Mouse (Mus musculus) NIH3T3 (cell line): ENCODE results near the gene Syngr2.
"Not testable (repeated sequence)": the region's sequence is repeated elsewhere in the genome, so short reads cannot be mapped to it uniquely, and the experiment has no call there.

ENCODE experiments used
- DNase-seq: peaks from one replicate; pipeline ENCODE4 v3.0.0-alpha.2; 2012; ENCODE audit warnings: low read depth

Syngr2 gene

DNA sequence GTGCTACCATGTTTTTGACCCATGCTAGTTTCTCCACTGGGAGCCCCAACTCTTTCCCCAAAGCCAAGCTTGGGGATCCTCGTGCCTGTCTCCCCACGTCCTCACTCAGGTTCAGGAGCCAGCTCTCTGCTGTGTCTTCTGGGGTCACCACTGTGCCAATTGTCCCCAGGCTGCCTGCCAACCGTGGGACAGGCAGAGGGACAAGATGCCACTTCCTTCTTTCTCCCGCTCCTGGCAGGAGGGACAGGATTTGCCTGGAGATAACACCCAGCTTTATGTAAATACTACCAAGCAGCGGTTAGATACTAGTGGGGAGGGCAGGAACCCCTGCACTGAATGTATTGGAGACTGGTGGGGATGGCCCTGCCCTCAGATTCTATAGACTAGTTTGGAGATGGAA, 4.4 kb downstream of the Syngr2 start:
- no peak for DNase-seq

DNA sequence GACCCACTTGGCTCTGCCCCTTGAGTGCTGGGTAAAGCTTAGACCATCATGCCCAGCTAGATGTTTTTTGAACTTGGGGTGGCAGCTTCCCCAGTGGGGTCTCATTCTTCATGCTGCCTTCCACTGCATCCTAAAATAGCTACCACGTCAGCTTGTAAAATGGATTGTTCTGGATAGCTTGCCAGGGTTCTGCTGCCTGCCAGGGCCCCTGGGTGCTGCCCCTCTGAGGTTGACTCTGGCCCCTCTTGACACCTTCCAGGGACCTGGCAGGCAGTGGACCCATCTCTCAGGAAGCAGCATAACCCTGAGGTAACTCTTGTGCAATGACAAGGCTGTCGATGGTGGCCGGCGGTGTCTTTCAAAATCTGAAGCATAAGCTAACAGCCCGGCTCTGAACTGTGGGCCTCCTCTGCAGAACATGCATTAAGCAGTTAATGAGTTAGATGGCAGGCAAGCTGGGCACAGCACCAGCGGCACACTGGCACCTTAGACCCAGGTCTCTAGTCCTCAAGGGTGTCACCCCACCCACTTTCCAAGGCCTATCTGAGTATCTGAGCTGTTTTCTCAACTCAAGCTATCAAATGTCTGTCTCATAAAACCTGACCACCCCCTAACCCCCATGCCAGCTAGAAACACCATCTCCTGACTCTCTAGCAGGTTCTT, 5.4 kb downstream of the Syngr2 start:
- no peak for DNase-seq

DNA sequence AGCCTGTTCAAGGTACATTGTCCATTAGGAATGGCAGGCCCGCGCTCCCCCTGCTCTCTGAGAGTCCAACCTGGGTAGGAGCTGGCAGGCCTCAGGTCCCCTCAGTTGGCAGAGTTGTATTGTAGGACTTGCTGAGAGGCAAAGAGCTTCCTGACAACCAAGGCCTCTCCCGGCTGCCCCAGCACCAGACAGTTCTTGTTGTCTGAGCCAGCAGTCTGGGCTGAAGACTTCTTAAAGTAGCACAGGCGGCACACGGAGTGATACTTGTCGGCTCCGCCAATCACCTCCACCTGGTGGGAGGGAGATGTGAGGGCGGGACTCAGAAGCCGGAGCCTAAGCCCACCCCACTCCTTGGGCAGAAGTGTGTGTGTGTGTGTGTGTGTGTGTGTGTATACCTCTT, 6.4 kb downstream of the Syngr2 start:
- not testable (repeated sequence) for DNase-seq

DNA sequence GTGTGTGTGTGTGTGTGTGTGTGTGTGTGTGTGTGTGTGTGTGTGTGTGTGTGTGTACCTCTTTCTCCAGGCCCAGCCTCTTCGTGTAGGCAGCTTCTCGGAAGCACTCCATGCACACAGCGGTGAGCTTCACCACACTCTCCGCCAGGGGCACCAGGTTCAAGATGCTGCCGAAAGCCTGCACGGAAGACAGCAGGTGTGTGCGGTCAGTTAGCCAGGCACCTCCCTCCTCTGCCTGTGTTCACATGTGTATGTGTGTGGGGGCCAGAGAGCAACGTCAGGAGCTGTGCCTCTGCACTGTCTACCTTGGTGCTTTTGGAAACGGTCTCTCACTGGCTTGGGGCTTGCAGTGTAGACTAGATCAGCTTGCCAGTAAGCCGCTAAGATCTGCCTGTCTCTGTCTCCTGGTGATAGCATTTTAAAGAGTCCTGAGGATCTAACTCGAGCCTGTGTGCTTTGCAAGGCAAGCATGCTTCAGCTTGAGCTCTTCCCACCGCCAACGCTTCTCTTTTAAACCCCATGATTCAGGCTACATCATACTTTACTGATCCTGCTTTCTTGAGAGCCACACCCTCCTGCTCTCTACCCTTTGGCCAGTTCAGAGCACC, 7.0 kb downstream of the Syngr2 start:
- no peak for DNase-seq

DNA sequence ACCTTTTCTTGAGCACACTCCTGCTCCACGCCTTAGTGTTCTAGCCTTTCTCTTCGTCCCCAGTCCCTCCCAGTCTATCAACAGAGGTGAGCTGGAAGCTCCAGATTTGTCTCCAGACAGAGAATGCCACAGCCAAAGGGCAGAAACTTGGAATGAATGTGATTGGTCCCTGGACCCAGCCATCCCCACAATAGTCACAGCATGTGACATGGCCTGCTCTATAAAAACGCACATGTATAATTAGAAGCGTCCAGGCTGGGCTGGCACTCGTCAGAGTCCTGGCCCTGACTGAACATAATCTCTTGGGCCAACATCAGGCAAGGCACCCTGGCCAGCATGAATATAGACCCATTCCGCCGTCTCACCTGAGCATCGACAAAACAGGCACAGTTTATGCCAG, 9.6 kb downstream of the Syngr2 start:
- no peak for DNase-seq

DNA sequence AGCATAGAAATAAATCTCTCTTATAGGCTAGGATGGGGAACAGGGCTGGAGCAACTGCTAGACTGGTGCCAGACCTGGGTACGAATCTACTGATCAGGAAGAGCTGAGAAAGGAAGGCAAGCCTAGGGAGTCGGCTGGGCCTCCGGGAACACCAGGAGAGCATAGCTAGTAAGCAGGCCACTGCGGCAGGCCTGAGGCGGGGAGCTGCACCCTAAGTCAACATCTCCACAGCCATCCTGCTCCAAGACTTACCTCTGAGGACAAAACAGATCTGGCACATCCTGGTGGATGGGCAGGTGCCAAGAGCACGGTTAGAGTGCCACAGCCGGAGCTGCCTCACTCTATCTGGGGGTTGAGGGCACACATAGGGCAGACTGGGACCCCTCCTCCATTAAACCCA, 10.7 kb downstream of the Syngr2 start:
- no peak for DNase-seq

DNA sequence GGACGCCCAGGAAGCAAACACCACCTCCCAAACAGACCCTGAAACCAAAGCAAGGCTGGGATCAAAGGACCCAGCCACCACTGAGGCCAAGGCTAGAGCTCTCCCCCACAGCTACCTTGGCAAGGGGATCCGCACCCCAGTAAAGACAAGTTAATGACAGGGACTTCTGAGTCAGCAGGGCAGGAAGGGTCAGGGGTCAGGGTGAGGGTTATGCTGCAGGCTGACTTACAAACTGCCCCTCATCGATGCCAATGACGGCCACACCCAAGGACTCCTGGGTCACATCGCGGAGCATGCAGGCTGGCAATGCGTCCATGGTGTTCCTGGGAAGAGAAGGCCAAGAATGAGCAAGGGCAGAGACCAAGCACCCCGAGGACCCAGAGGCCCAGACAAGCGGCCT, 12.4 kb downstream of the Syngr2 start:
- DNase-seq = no peak

DNA sequence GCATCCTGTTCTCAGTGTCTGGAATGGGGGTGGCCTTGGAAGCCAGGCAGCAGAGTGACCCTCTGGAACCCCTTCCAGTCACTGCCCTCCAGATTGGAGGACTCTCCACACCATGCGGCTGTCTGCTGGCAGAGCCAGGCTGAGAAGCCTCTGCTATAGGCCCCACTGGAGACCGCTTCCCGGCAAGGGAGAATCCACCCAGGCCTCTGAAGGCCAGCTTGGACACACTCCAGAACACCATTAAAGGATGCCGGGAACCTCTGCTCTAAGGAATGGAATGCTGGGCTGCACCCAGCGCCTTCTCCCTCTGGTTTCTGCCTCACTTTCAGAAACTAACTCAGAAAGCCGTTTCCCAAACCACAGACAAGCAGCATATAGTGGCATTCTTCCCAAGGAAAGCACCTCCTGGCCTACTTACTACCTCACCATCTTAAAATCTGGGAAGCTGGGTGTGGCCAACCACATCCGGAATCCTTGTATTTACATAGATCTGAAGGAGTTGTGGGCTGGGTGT, 13.3 kb downstream of the Syngr2 start:
- DNase-seq = peak; percentile 95

DNA sequence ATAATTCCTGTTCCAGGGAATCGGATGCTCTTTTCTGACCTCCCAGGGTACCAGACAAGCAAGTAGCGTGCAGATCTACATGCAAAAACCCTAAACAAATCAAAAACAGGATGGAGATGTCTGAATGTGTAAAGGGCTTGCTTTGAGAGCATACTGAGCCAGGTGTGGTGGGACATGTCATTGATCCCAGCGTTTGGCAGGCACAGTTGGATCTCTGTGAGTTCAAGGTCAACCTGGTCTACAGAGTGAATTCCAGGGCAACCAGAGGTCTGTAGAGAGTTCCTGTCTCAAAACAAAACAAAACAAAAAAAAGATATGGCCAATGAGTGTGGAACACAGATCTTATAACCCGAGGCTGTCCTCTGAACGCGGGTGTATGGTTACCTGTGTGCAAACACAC, 13.9 kb downstream of the Syngr2 start:
- DNase-seq = no peak

DNA sequence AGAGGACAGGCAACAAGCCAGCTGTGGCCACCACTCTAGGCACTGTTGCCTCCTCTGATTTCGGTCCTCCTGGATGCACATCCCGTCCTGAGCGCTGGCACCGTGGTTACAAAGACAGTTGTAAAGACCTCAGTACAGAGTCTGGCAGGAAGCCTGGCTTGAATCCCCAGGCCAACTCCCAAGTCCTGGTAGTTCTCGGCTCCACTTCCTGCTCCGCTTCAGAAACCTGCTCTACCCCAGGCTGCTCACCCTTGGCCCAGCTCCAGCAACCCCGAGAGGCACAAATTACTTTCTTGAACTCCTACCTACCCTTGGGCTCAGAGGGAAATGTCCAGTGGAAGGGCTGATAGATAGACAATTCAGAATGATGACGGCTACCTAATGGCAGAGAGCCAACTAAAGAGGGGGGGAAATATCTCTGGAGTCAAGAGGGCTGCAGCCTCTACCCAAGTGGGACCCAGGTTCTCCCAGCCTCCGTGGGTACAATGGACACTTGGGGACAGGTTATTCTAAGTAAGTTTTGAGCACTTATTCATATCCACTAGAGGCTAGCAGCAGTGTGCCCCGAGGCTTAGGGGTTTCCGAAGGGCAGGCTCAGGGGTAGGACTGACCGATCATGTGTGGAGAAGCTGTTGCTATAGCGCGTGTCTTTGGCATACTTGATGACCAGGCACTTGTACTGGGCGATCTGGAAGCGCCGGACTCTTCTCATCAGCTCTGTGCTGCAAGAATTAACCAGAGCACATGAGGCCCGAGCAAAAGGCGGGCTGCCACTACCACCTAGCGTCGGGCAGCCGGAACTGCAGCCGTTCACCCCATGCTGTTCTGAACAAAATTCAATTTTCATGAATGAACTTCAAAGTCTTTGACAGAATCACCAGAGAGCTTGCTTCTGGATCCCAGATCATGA, 14.8 kb downstream of the Syngr2 start:
- DNase-seq = peak; percentile 94

DNA sequence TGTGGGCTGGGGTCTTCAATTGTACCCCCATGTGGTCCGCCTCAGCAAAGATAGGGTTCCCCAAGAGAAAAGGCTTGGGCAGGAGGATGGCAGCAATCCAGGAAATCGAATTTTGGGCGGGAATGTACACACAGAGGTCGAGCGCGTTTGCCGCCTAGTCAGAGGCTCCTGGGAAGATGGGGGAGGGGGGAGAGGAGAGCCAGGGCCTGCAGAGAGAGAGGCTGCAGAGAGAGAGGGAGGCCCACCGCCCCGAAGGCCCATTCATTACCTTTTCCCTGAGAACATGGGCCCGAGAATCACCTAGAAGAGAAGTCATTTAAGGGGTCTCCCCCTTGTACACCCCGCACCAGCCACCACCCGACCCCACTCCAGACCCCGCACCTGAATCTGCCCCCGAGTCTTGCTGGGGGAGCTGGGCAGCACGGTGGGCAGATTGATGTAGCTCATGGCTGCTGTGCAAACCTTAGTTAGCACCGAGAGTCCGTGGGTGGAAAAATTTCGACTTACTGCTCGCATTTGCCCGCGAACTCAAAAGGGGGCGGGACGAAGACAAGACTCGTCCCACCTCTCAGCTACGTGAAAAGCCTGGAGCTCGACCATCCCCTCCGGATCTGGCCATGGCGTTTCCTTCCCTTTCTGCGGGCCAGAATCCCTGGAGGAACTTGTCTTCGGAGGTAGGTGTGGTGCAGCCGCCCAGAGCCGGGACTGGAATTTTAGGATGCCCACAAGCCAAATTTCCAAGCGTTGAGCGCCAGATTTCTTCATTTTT, 16.0 kb downstream of the Syngr2 start, which contains the start of the genes Afmid and Tk1:
Afmid (plus strand) TSS at position 592 of the 769 bp plus-strand sequence.
Tk1 (minus strand) TSS at position 760 of the 769 bp plus-strand sequence.
- peak; percentile 94 for DNase-seq

DNA sequence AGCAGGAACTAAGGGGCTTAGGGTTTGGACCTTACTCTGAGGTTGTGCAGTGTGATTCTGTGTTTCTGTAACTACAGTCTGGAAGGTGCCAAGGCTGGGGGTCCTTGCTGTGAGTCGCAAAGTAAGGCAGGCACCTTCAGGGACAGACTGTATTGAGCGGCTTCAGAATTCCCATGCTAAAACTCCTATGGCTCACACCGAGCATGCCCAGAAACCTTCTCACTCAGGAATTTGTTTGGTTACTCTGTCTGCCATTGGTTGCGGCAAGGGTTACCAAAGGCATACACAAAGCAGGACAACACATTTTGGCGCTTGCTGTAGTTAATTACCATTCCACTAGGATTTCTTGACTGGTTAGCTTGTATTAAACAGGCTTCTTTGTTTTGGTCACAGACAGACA, 16.7 kb downstream of the Syngr2 start:
- DNase-seq = peak; percentile 75

DNA sequence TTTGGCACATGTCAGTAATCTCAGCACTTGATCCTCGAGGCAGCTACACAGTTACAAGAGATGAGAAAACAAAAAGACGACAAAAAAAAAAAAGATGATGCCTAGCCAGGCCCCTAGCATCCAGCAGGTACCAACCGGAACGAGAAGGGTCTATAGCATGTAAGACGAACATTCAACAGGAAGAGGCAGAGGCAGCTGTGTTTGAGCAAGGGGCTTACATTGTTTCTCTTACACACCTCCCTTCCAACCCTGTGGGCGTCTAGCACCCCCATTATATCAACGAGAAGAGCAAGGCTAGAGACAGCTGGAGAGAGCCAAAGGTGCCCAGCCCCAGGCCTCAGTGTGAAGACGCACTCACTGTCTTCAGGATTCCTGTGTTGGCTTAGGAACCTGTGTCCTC, 17.4 kb downstream of the Syngr2 start:
- DNase-seq = no peak

DNA sequence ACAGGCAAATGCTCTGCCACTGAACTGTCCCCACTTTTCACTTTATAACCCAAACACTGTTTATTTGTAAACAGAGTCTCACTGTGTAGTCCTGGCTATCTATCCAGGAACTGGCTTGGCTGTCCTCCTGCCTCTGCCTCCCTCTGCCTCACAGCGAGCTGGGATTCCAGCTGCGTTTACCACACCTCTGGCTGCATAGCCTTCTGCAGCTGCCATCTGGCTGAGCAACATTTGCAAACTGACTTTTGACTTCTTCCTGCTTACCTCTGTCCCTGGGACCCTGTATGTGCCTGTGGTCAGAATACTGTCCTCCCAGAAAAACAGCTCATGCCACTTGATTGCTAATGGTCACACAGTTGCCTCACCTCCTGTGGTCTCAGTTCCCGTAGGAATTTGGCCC, 17.9 kb downstream of the Syngr2 start:
- DNase-seq = no peak

DNA sequence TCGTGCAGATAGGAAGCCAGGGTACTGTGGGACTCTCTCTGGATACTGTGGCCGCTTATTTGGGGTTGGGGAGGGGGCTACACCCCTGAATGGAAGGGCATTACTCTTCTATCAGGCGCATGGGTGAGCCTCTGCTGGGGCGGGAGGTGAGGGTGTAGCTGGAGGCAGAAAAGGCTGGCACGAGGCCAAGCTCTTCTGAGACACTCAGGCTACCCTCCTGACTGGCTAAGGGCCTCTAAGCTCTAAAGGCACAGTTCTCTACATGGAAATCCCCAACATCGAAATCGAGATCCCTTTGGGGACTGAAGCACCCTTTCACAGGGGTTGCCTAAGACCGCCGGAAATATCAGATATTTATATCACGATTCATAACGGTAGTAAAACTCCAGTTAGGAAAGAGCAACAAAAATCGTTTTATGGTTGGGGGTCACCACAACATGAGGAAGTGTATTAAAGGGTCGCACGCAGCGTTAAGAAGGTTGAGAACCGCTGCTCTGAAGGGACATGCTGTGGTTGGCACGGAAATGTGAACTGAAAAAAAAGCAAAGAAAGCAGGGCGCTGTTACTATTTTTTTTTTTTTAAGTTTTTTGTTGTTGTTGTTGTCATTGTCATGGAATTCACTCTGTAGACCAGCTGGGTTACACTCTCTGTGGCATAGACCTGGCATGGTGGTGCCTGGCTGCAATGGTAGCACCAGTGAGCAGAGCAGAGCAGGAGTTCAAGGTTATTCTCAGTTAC, 18.9 kb downstream of the Syngr2 start:
- DNase-seq = peak; percentile 63

DNA sequence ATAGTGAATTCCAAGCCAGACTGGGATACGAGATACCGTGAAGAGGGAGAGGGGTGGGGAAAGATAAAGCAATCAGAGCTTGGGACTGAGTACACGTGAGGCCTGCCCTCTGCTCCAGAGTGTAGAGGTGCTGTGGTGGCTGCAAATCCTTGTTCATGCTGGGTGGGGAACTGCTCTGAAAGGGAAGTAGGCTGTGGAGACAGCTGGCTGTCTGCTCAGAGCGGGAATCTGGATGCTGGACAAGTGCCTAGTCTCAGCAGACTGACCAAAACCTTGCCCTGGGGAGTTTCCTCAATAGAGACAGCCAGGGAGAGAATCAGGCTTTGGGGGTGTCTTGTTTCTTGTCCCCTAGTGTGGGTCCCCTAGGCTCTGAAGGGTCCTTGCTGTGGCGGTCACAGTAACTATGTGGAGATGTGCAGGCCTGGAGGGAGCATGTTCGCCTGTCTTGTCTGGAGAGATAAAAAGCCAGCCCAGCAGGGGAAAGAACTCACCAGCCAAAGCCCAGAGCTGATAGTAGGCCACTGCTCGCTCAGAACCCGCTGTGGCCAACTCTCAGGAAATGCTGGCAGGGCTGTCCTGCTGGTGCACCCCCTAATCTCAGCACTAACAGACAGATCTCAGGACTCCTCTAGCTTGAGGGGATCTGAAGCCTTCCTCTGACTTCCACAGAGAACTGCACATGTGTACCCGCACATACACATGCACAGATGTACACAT, 19.6 kb downstream of the Syngr2 start:
- DNase-seq = peak; percentile 62

DNA sequence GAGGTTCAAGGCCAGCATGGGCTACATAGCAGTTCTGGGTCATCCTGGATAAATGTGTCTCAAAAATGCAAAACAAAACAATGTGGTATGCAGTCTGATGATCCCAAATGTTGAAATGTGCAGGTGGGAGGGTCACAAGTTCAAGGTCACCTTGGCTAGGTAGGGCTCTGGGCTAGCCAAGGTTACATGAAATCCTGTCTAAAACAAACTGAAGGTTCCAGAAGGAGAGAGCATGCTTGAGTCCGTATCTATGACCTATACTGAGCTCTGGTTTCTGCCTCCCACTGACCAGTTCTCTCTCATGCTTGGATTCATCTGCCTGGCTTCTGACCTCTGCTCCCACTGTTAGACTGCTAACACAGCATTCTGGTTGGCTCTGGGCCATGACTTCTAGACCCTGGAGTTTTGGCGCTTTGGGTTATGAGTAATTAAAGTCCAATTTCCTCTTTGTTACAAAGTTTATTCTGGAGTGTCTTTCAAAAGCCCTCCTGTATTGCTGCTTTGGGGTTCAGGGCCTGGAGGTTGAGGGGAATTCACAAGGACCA, 20.3 kb downstream of the Syngr2 start:
- peak; percentile 41 for DNase-seq

DNA sequence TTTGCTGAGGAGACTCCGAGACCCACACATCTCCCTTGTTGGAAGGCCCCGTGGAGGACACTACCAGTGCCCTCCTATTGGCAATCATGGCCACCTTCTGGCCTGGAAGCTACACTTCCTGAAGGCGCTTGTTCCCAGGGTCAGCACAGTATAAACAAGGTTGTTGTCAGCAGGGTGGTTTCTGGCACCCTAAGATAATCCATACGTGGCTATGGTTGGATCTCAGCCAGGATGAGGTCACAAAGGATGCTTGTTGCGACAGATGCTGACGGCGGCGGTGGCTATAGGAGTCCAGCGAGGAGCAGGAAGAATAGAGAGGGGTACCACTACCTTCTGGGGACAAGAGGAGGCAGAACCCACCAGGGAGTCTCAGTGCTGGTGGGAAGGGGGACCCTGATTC, 20.9 kb downstream of the Syngr2 start:
- peak; percentile 45 for DNase-seq

DNA sequence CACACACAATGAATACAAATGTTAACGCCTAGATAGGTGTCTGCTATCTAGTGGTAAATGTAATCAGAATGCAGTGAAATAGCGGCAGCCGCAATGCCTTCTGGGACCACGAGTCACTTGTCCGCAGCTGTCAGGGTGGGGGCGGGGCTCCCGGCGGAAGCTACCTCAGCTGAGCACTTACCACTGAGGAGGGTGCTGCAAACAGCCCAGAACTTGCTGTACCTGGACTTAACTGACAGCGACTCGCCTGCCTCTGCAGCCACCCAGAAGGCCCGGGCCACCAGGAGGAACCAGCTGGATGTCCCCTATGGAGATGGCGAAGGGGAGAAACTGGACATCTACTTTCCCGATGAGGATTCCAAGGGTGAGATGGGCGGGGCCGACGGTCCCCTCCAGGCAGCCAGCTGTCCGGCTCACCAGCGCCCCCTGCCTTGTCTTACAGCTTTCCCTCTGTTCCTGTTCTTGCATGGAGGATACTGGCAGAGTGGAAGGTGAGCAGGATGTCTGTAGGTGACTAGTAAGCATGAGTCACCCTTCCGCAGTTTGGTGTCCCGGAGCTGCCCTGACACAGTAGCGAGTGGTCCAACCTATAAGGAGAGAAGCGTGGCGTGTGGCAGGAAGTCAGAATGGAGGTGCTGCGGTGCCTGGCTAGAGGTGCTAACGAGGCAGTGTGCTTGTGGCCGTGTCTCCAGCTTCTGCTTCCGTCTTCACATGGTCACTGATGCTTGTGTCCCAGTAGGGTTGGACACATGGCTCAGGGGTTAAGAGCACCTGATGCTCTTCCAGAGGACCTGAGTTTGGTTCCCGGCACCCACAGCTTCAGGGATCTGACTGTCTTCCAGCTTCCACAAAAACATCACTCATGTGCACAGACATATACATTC, 22.9 kb downstream of the Syngr2 start:
- peak; percentile 69 for DNase-seq
